Mouse (Mus musculus): ENCODE results near the gene Chchd6.

- TF ChIP-seq POLR2A (IDR thresholded peaks at IDR 0.05; ENCODE audit: control insufficient read depth in 1 of 2, insufficient read depth in 1 of 2, low read depth in 1 of 2, low read length in 2 of 2, poor library complexity in 1 of 2), result no peak
- TF ChIP-seq MAZ (IDR thresholded peaks at IDR 0.05; ENCODE audit: low read depth, low read length), result no peak
- TF ChIP-seq JUND (IDR thresholded peaks at IDR 0.05; ENCODE audit: low read depth, low read length), result no peak
- no peak for TF ChIP-seq CHD2 (IDR thresholded peaks at IDR 0.05; ENCODE audit: low read length)
- no peak for TF ChIP-seq EP300 (IDR thresholded peaks at IDR 0.05; ENCODE audit: low read depth in 1 of 2, low read length in 2 of 2)
- TF ChIP-seq CTCF (IDR thresholded peaks at IDR 0.05 in 2 of 3, conservative IDR thresholded peaks at IDR 0.05 in 1 of 3; ENCODE audit: control insufficient read depth in 1 of 3, insufficient read depth in 1 of 3, low read depth in 2 of 3, low read length in 3 of 3, poor library complexity in 1 of 3, severe bottlenecking in 1 of 3), result no peak
- no peak for TF ChIP-seq ZKSCAN1 (IDR thresholded peaks at IDR 0.05; ENCODE audit: low read depth, low read length)
- no peak for TF ChIP-seq GATA1 (IDR thresholded peaks at IDR 0.05; ENCODE audit: low read depth, low read length)
Measured at GRCm38 (mm10) chr6:89354726-89355125, 240.7 kb downstream of the Chchd6 start.

Data from MEL (cell line).